In genomic region chr7:121931246-121931645, GRCm38 (mm10) we compare ENCODE assay signal across 14 mouse cellular contexts. TPM values are rescaled to one million over a fixed set of nuclear protein-coding genes. Genes with fewer than 3 reads are reported as not detected.
DNase-seq lines count a peak whose midpoint lies in the region; ATAC-seq and TF ChIP-seq lines count a peak whose summit lies in the region.
"Had no signal": no experiment of that assay in that cellular context is flagged by ENCODE, and none has a peak within 500 bp of the region (broad histone marks: within the 10 kb centered on the region; RNA-seq: fewer than 3 reads in every experiment).

No protein-coding gene starts in this region.

- DNase-seq in embryonic facial prominence, embryonic 11.5 days (ENCODE audit: low spot score) = peak; percentile 14
- DNase-seq in embryonic facial prominence, embryonic 10.5 days (ENCODE audit: low spot score) = no peak
- no peak for DNase-seq in stomach, postnatal 0 days (ENCODE audit: low spot score)
- peak; percentile 55 for DNase-seq in kidney, adult 9 months
- DNase-seq in left cerebral cortex, postnatal 10 days (ENCODE audit: extremely low spot score in 1 of 2, low spot score in 2 of 2) = no peak
- DNase-seq in layer of hippocampus, adult 9-10 months (ENCODE audit: low spot score) = no peak
- DNase-seq in layer of hippocampus, postnatal 14 days (ENCODE audit: low spot score in 2 of 2) = no peak
- DNase-seq: adrenal gland, adult 2 months; heart, postnatal 36 days; thymus, adult 2 months had no signal

- H3K9ac ChIP-seq in embryonic facial prominence, embryonic 11.5 days (replicated peaks; ENCODE audit: low read length) = no peak overlapping the region
- H3K9ac ChIP-seq in stomach, embryonic 16.5 days (ENCODE audit: low read length) = no peak overlapping the region
- H3K9ac ChIP-seq in stomach, postnatal 0 days (ENCODE audit: low read length) = no peak overlapping the region
- H3K9ac ChIP-seq: limb, embryonic 15.5 days; neural tube, embryonic 13.5 days had no signal

- no peak for TF ChIP-seq EP300 in stomach, postnatal 0 days (optimal IDR thresholded peaks at IDR 0.05)

- no peak for ATAC-seq in embryonic facial prominence, embryonic 11.5 days (replicated peaks; ENCODE audit: insufficient number of reproducible peaks, low FRiP score, low TSS enrichment, low read depth)
- ATAC-seq in stomach, embryonic 16.5 days (ENCODE audit: insufficient read depth, low FRiP score) = 0 out of 2 replicates have a peak, but pooled peaks have one; percentile 4
- ATAC-seq in stomach, postnatal 0 days (ENCODE audit: low FRiP score, low TSS enrichment) = no peak

- no peaks in the 10 kb centered on the region for H3K4me1 ChIP-seq in embryonic facial prominence, embryonic 11.5 days (ENCODE audit: control insufficient read depth, insufficient read depth, low read length)
- H3K4me1 ChIP-seq in embryonic facial prominence, embryonic 10.5 days = no peaks in the 10 kb centered on the region
- H3K4me1 ChIP-seq in stomach, embryonic 16.5 days (ENCODE audit: control insufficient read depth, insufficient read depth, low read length) = peaks cover 8% of the 10 kb centered on the region
- no peaks in the 10 kb centered on the region for H3K4me1 ChIP-seq in stomach, postnatal 0 days (replicated peaks; ENCODE audit: control insufficient read depth, insufficient read depth)

- no peaks in the 10 kb centered on the region for H3K27me3 ChIP-seq in embryonic facial prominence, embryonic 11.5 days (ENCODE audit: control insufficient read depth, insufficient read depth, low read length)
- no peaks in the 10 kb centered on the region for H3K27me3 ChIP-seq in embryonic facial prominence, embryonic 10.5 days (replicated peaks; ENCODE audit: low read depth, poor library complexity, severe bottlenecking)
- H3K27me3 ChIP-seq in stomach, embryonic 16.5 days (ENCODE audit: control insufficient read depth, insufficient read depth, low read length) = no peaks in the 10 kb centered on the region
- no peaks in the 10 kb centered on the region for H3K27me3 ChIP-seq in stomach, postnatal 0 days (ENCODE audit: control insufficient read depth, insufficient read depth, low read length)
- H3K27me3 ChIP-seq: limb, embryonic 15.5 days; neural tube, embryonic 13.5 days had no signal

- H3K36me3 ChIP-seq in embryonic facial prominence, embryonic 11.5 days (replicated peaks; ENCODE audit: control insufficient read depth, insufficient read depth, low read depth, low read length) = no peaks in the 10 kb centered on the region; the same call in 1 of the 2 replicates
- H3K36me3 ChIP-seq in embryonic facial prominence, embryonic 10.5 days (replicated peaks) = peaks cover 50% of the 10 kb centered on the region
- H3K36me3 ChIP-seq in stomach, embryonic 16.5 days (ENCODE audit: control insufficient read depth, insufficient read depth, low read length) = 0 out of 2 replicates have a peak, but pooled peaks cover 3% of the 10 kb centered on the region
- H3K36me3 ChIP-seq in stomach, postnatal 0 days (ENCODE audit: control insufficient read depth, insufficient read depth, low read length) = no peaks in the 10 kb centered on the region; the same call in 1 of the 2 replicates

- H3K4me2 ChIP-seq in embryonic facial prominence, embryonic 11.5 days (ENCODE audit: low read depth, low read length) = no peak overlapping the region
- no peak overlapping the region for H3K4me2 ChIP-seq in stomach, embryonic 16.5 days (ENCODE audit: low read depth, low read length)
- no peak overlapping the region for H3K4me2 ChIP-seq in stomach, postnatal 0 days (replicated peaks; ENCODE audit: low read depth)
- H3K4me2 ChIP-seq: limb, embryonic 15.5 days; neural tube, embryonic 13.5 days had no signal

- TF ChIP-seq CTCF in stomach, postnatal 0 days (IDR thresholded peaks at IDR 0.05; ENCODE audit: low read depth) = no peak

- H3K4me3 ChIP-seq in embryonic facial prominence, embryonic 11.5 days (ENCODE audit: low read depth, low read length) = no peak overlapping the region
- H3K4me3 ChIP-seq in embryonic facial prominence, embryonic 10.5 days = no peak overlapping the region
- H3K4me3 ChIP-seq in stomach, embryonic 16.5 days (replicated peaks; ENCODE audit: low read length) = no peak overlapping the region
- no peak overlapping the region for H3K4me3 ChIP-seq in stomach, postnatal 0 days (ENCODE audit: low read depth, low read length)
- H3K4me3 ChIP-seq: layer of hippocampus, adult 2 months; limb, embryonic 15.5 days; neural tube, embryonic 13.5 days had no signal

- H3K27ac ChIP-seq in embryonic facial prominence, embryonic 11.5 days (replicated peaks; ENCODE audit: low read depth, low read length) = no peak overlapping the region
- no peak overlapping the region for H3K27ac ChIP-seq in embryonic facial prominence, embryonic 10.5 days (replicated peaks)
- no peak overlapping the region for H3K27ac ChIP-seq in stomach, embryonic 16.5 days (ENCODE audit: low read length)
- H3K27ac ChIP-seq in stomach, postnatal 0 days (replicated peaks) = no peak overlapping the region
- H3K27ac ChIP-seq: layer of hippocampus, adult 2 months; limb, embryonic 15.5 days; neural tube, embryonic 13.5 days had no signal

- intact Hi-C loops in left cerebral cortex, postnatal 10 days (cut with DNase I) = no loop called here

- WGBS in embryonic facial prominence, embryonic 11.5 days = 40% methylated on average over 7 of the region's 7 CpGs
- 49% methylated on average over 7 of the region's 7 CpGs for WGBS in embryonic facial prominence, embryonic 10.5 days
- WGBS in stomach, embryonic 16.5 days = 57% methylated on average over 7 of the region's 7 CpGs
- WGBS in stomach, postnatal 0 days = 51% methylated on average over 7 of the region's 7 CpGs

- no peaks in the 10 kb centered on the region for H3K9me3 ChIP-seq in embryonic facial prominence, embryonic 11.5 days (replicated peaks; ENCODE audit: control insufficient read depth, low read length)
- H3K9me3 ChIP-seq in embryonic facial prominence, embryonic 10.5 days = no peaks in the 10 kb centered on the region
- H3K9me3 ChIP-seq in stomach, embryonic 16.5 days (replicated peaks; ENCODE audit: control insufficient read depth, low read length) = no peaks in the 10 kb centered on the region
- no peaks in the 10 kb centered on the region for H3K9me3 ChIP-seq in stomach, postnatal 0 days (ENCODE audit: control insufficient read depth, low read length)
- H3K9me3 ChIP-seq: limb, embryonic 15.5 days; neural tube, embryonic 13.5 days had no signal

RNA-seq across cellular contexts. Expression of gene Cog7, which starts 50.3 kb away (rescaled TPM):
- 13.9 and 15.1 TPM in 2 replicates for polyA plus RNA-seq in embryonic facial prominence, embryonic 11.5 days (2014; fragmentation: Nextera tagmentation; extraction: Ambion mirVana)
- polyA plus RNA-seq in embryonic facial prominence, embryonic 10.5 days (2016; fragmentation: Nextera tagmentation; extraction: Ambion mirVana) = 22.0 and 23.0 TPM in 2 replicates
- polyA plus RNA-seq in stomach, embryonic 16.5 days (2015; fragmentation: Nextera tagmentation; extraction: Ambion mirVana) = 24.6 and 25.2 TPM in 2 replicates
- 14.1 and 14.5 TPM in 2 replicates for polyA plus RNA-seq in stomach, postnatal 0 days (2015; fragmentation: Nextera tagmentation; extraction: Ambion mirVana)
- 10 to 100 TPM; 35.2 to 36.5 TPM for total RNA-seq in left cerebral cortex, postnatal 10 days (2021)
- total RNA-seq in layer of hippocampus, postnatal 14 days (2021) = 10 to 100 TPM; 32.7 to 33.9 TPM

Comparison
In these comparisons a context has a peak if more than half of its experiments do, and no peak if none do; other contexts are left out.
1. DNase-seq: peak in embryonic facial prominence, embryonic 11.5 days (single experiment) and kidney, adult 9 months (single experiment); none in embryonic facial prominence, embryonic 10.5 days (single experiment), stomach, postnatal 0 days (single experiment), left cerebral cortex, postnatal 10 days (0 of 2), layer of hippocampus, adult 9-10 months (single experiment) and layer of hippocampus, postnatal 14 days (0 of 2).